Mouse (Mus musculus): ENCODE measurements around the gene Fbxo17. TPM values are rescaled to one million over a fixed set of nuclear protein-coding genes. Genes with fewer than 3 reads are reported as not detected.
A peak's percentile ranks its signal among the peaks of the same experiment; 100 is the strongest.

The Fbxo17 gene
- polyA plus RNA-seq, 1 experiment = 3.3 TPM

- no peak overlapping the region for H3K4me3 ChIP-seq (replicated peaks; ENCODE audit: control insufficient read depth, low read depth, low read length)
- peaks cover 4% of the 10 kb centered on the region; the same call in 1 of the 2 replicates for H3K4me1 ChIP-seq (ENCODE audit: control insufficient read depth, insufficient read depth, low read length)
- WGBS = 92% methylated on average over 9 of the region's 9 CpGs
- no peak overlapping the region for H3K27ac ChIP-seq (ENCODE audit: control insufficient read depth, insufficient read depth, low read depth, low read length, poor library complexity)
- TF ChIP-seq POLR2A (IDR thresholded peaks at IDR 0.05; ENCODE audit: borderline replicate concordance, control insufficient read depth, low read depth, low read length) = no peak
- TF ChIP-seq CTCF (IDR thresholded peaks at IDR 0.05; ENCODE audit: control insufficient read depth, insufficient read depth, low read length) = no peak
These were observed 45.3 kb downstream of the Fbxo17 start for GRCm38 (mm10) chr7:28761907-28762306.

DNA sequence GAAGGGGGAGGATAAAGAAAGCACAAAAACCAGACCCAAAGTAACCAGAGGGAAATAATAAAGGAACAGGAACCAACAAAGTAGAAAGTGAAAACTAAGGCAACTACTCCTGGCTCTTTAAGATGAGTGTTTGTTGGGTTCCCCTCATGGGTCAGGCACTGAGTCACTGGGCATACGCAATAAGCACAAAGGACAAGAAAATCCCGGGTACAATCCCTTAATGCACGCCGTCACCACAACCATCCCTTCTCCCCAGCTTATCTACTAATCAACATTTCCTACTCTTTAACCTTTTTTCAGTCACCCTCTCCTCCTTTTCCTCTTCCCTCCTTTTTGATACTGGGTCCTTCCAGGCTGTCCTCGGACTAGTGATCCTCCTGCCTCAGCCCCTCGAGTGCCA is 48.6 kb downstream of the Fbxo17 start:
- H3K27ac ChIP-seq (ENCODE audit: control insufficient read depth, insufficient read depth, low read depth, low read length, poor library complexity) = no peak overlapping the region

GRCm38 (mm10) chr7:28766173-28766879 is 49.7 kb downstream of the Fbxo17 start, which contains the start of gene Sirt2:
TSS of gene Sirt2 (plus strand) at chr7:28766735.
- Histone ChIP-seq H3K4me3 (replicated peaks; ENCODE audit: control insufficient read depth, low read depth, low read length) (peak within 1 kb of the TSS; percentile 94), H3K27ac (ENCODE audit: control insufficient read depth, insufficient read depth, low read depth, low read length, poor library complexity) (peak within 1 kb of the TSS; percentile 47; the same call in 1 of the 2 replicates), H3K4me1 (ENCODE audit: control insufficient read depth, insufficient read depth, low read length) (peaks cover 4% of the 10 kb centered on the region; the same call in 1 of the 2 replicates)
- peak; percentile 29; the same call in 1 of the 2 replicates for TF ChIP-seq POLR2A (IDR thresholded peaks at IDR 0.05; ENCODE audit: borderline replicate concordance, control insufficient read depth, low read depth, low read length)
- TF ChIP-seq CTCF (IDR thresholded peaks at IDR 0.05; ENCODE audit: control insufficient read depth, insufficient read depth, low read length) = no peak
- WGBS = under 1% methylated on average over 45 of the region's 45 CpGs

More for the DNA sequence above, 48.6 kb downstream of the Fbxo17 start:
- no peak for TF ChIP-seq POLR2A (IDR thresholded peaks at IDR 0.05; ENCODE audit: borderline replicate concordance, control insufficient read depth, low read depth, low read length)
- no peak for TF ChIP-seq CTCF (IDR thresholded peaks at IDR 0.05; ENCODE audit: control insufficient read depth, insufficient read depth, low read length)
- WGBS = 62% methylated on average over 6 of the region's 6 CpGs
- Histone ChIP-seq H3K4me3 (replicated peaks; ENCODE audit: control insufficient read depth, low read depth, low read length) (peak overlapping the region; percentile 43), H3K4me1 (ENCODE audit: control insufficient read depth, insufficient read depth, low read length) (peaks cover 4% of the 10 kb centered on the region; the same call in 1 of the 2 replicates)

GRCm38 (mm10) chr7:28766910-28767309 is 50.3 kb downstream of the Fbxo17 start:
- Histone ChIP-seq H3K27ac (ENCODE audit: control insufficient read depth, insufficient read depth, low read depth, low read length, poor library complexity) (no peak overlapping the region), H3K4me1 (ENCODE audit: control insufficient read depth, insufficient read depth, low read length) (peaks cover 4% of the 10 kb centered on the region; the same call in 1 of the 2 replicates), H3K4me3 (replicated peaks; ENCODE audit: control insufficient read depth, low read depth, low read length) (peak overlapping the region; percentile 58)
- TF ChIP-seq CTCF (IDR thresholded peaks at IDR 0.05; ENCODE audit: control insufficient read depth, insufficient read depth, low read length) (no peak), POLR2A (IDR thresholded peaks at IDR 0.05; ENCODE audit: borderline replicate concordance, control insufficient read depth, low read depth, low read length) (no peak)
- WGBS = 5% methylated on average over 14 of the region's 14 CpGs

DNA sequence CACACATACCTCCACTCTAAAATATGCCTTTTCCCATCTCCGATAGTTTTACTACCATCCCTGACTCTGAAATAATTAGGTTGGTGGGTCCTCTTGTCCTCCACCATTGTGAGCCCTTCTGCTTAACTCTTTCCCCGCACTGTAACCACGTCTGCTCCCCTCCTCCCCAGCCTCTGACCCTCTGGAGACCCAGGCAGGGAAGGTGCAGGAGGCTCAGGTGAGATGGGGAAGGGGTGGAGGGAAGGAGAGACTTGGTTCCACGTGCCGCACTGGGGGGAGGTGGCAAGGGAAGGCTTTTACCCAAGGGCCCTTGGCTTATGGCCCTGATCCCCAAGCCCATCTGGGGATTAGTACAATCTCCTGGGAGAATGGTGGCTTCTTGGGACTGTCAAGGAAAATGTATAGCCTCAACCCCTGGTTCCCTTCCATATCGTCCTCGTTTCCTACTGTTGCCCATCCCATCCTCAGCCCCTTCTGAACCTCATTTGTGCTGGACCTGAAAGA is 50.9 kb downstream of the Fbxo17 start, which contains the start of gene Nfkbib:
TSS of gene Nfkbib (minus strand) at position 51 of the 504 bp plus-strand sequence.
- Histone ChIP-seq H3K4me1 (ENCODE audit: control insufficient read depth, insufficient read depth, low read length) (peaks cover 4% of the 10 kb centered on the region; the same call in 1 of the 2 replicates), H3K27ac (ENCODE audit: control insufficient read depth, insufficient read depth, low read depth, low read length, poor library complexity) (no peak within 1 kb of the TSS), H3K4me3 (replicated peaks; ENCODE audit: control insufficient read depth, low read depth, low read length) (peak within 1 kb of the TSS; percentile 94)
- TF ChIP-seq POLR2A (IDR thresholded peaks at IDR 0.05; ENCODE audit: borderline replicate concordance, control insufficient read depth, low read depth, low read length) = no peak
- no peak for TF ChIP-seq CTCF (IDR thresholded peaks at IDR 0.05; ENCODE audit: control insufficient read depth, insufficient read depth, low read length)
- 66% methylated on average over 7 of the region's 7 CpGs for WGBS

- Histone ChIP-seq H3K27ac (ENCODE audit: control insufficient read depth, insufficient read depth, low read depth, low read length, poor library complexity) (no peak overlapping the region), H3K4me1 (ENCODE audit: control insufficient read depth, insufficient read depth, low read length) (peaks cover 4% of the 10 kb centered on the region; the same call in 1 of the 2 replicates), H3K4me3 (replicated peaks; ENCODE audit: control insufficient read depth, low read depth, low read length) (no peak overlapping the region)
- TF ChIP-seq POLR2A (IDR thresholded peaks at IDR 0.05; ENCODE audit: borderline replicate concordance, control insufficient read depth, low read depth, low read length) (no peak), CTCF (IDR thresholded peaks at IDR 0.05; ENCODE audit: control insufficient read depth, insufficient read depth, low read length) (no peak)
- 62% methylated on average over 9 of the region's 9 CpGs for WGBS
These were observed 52.9 kb downstream of the Fbxo17 start for GRCm38 (mm10) chr7:28769414-28769958.

GRCm38 (mm10) chr7:28770309-28770708 is 53.7 kb downstream of the Fbxo17 start:
- peaks cover 1% of the 10 kb centered on the region; the same call in 1 of the 2 replicates for H3K4me1 ChIP-seq (ENCODE audit: control insufficient read depth, insufficient read depth, low read length)
- WGBS = 65% methylated on average over 3 of the region's 3 CpGs

DNA sequence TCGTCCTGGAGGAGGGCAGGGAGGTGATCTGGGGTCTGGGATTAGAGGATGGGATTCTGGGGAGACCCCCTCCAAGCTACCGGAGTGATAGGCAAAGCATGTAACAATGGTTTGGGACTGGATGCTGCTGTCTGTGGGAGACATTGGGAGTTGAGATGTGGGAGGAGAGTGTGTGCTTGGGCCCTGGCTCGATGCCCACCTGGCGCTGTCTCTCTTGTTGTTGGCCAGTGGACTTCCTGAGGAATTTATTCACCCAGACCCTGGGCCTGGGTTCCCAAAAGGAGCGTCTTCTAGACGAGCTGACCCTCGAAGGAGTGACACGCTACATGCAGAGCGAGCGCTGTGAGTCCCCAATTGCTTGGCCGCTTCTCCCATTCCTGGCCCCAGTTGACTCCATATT is 55.3 kb downstream of the Fbxo17 start:
- WGBS = 91% methylated on average over 11 of the region's 11 CpGs
- Histone ChIP-seq H3K4me1 (ENCODE audit: control insufficient read depth, insufficient read depth, low read length) (no peaks in the 10 kb centered on the region), H3K4me3 (replicated peaks; ENCODE audit: control insufficient read depth, low read depth, low read length) (no peak overlapping the region), H3K27ac (ENCODE audit: control insufficient read depth, insufficient read depth, low read depth, low read length, poor library complexity) (no peak overlapping the region)
- TF ChIP-seq POLR2A (IDR thresholded peaks at IDR 0.05; ENCODE audit: borderline replicate concordance, control insufficient read depth, low read depth, low read length) (no peak), CTCF (IDR thresholded peaks at IDR 0.05; ENCODE audit: control insufficient read depth, insufficient read depth, low read length) (no peak)

More at GRCm38 (mm10) chr7:28770309-28770708, 53.7 kb downstream of the Fbxo17 start:
- H3K4me3 ChIP-seq (replicated peaks; ENCODE audit: control insufficient read depth, low read depth, low read length) = no peak overlapping the region
- TF ChIP-seq POLR2A (IDR thresholded peaks at IDR 0.05; ENCODE audit: borderline replicate concordance, control insufficient read depth, low read depth, low read length) (no peak), CTCF (IDR thresholded peaks at IDR 0.05; ENCODE audit: control insufficient read depth, insufficient read depth, low read length) (no peak)
- H3K27ac ChIP-seq (ENCODE audit: control insufficient read depth, insufficient read depth, low read depth, low read length, poor library complexity) = no peak overlapping the region

All from bone marrow, adult 2 months (tissue).